Mouse (Mus musculus): ENCODE measurements at regions not wholly inside any gene's neighbourhood (a gene's known extent, or its start where the extent isn't known, plus 50 kb on each side); places are given as distances from the start of the nearest gene placed in this dataset.

GRCm38 (mm10) chr13:28524411-28524810, 267.1 kb downstream of the Gm11361 start:
- H3K27me3 ChIP-seq (ENCODE audit: insufficient read depth, low read length): no peaks in the 10 kb centered on the region
- no peak overlapping the region for H3K27ac ChIP-seq
- no peaks in the 10 kb centered on the region for H3K9me3 ChIP-seq (replicated peaks; ENCODE audit: low read length)
- 88% methylated on average over 3 of the region's 3 CpGs for WGBS
- H3K36me3 ChIP-seq (ENCODE audit: insufficient read depth, low read length): no peaks in the 10 kb centered on the region
- TF ChIP-seq CTCF (IDR thresholded peaks at IDR 0.05; ENCODE audit: low read depth): no peak
- H3K9ac ChIP-seq (ENCODE audit: low read depth, low read length): no peak overlapping the region
- H3K4me3 ChIP-seq (replicated peaks; ENCODE audit: low read depth, low read length): no peak overlapping the region
- no peak overlapping the region for H3K4me2 ChIP-seq (ENCODE audit: low read length)
- ATAC-seq (replicated peaks; ENCODE audit: low FRiP score, low read depth) (no peak), DNase-seq (ENCODE audit: low spot score) (no peak)
- H3K4me1 ChIP-seq (replicated peaks; ENCODE audit: insufficient read depth, low read length): peaks cover 5% of the 10 kb centered on the region; the same call in 1 of the 2 replicates

DNA sequence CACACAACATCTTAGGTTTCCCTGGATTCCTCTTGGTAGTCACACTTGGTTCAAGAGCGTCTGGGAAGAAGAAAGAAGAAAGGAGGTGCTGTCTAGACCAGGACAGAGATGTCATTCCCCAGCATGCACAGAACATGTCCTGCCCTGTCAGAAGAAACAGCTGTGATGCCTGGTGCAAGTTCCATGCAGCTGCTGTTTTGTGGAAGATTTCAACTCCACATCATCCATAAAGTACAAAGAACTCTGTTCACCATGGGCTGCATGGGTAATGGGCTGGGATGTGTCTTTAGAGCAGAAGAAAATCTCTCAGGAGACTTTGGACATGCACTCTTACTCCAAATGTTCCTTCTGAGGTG, 262.8 kb downstream of the Gm11361 start:
- ATAC-seq (replicated peaks; ENCODE audit: low FRiP score, low read depth) (no peak), DNase-seq (ENCODE audit: low spot score) (no peak)
- no peak overlapping the region for H3K27ac ChIP-seq
- no peak overlapping the region for H3K4me2 ChIP-seq (ENCODE audit: low read length)
- 79% methylated on average over 1 of the region's 1 CpGs for WGBS
- no peaks in the 10 kb centered on the region for H3K36me3 ChIP-seq (ENCODE audit: insufficient read depth, low read length)
- no peak overlapping the region for H3K9ac ChIP-seq (ENCODE audit: low read depth, low read length)
- no peaks in the 10 kb centered on the region for H3K27me3 ChIP-seq (ENCODE audit: insufficient read depth, low read length)
- no peak overlapping the region for H3K4me3 ChIP-seq (replicated peaks; ENCODE audit: low read depth, low read length)
- H3K4me1 ChIP-seq (replicated peaks; ENCODE audit: insufficient read depth, low read length): peaks cover 5% of the 10 kb centered on the region; the same call in 1 of the 2 replicates
- TF ChIP-seq CTCF (IDR thresholded peaks at IDR 0.05; ENCODE audit: low read depth): no peak
- no peaks in the 10 kb centered on the region for H3K9me3 ChIP-seq (replicated peaks; ENCODE audit: low read length)

DNA sequence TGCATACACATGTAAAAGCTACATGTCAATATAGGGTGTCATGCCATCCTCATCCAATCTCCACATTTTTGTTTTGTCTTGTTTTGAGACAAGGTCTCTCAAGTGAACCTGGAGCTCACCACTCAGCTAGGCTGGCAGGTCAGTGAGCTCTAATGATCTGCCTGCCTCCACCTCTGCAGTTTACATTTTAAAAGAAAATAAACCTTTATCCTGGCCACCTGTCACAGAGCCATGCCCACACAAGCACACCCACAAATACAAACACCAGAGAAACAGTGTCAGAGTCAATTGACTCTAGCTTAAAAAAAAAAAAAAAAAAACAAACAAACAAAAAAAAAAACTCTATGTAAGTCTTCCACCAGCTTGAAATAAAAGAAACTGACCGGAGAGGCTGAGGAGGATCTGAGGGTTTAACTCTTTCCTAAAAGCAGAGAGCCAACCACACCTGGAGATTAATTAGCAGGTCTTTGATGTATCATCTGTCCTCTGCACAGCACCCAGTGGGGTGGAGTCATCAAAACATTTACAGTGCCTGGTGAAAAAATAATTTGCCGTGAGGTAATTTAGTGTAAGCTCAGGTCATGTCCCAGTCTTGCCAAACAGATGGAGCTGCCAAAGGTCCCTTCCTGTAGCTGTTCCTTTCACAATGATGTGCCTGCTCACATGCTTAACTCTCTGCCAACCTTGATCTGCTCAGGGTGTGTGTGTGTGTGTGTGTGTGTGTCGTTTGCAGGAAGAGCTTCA, 262.2 kb downstream of the Gm11361 start:
- ATAC-seq (replicated peaks; ENCODE audit: low FRiP score, low read depth): no peak
- TF ChIP-seq CTCF (IDR thresholded peaks at IDR 0.05; ENCODE audit: low read depth): no peak
- WGBS: 24% methylated on average over 3 of the region's 3 CpGs
- no peak overlapping the region for H3K27ac ChIP-seq
- H3K9me3 ChIP-seq (replicated peaks; ENCODE audit: low read length): no peaks in the 10 kb centered on the region
- DNase-seq (ENCODE audit: low spot score): no peak
- H3K4me3 ChIP-seq (replicated peaks; ENCODE audit: low read depth, low read length): no peak overlapping the region
- H3K4me1 ChIP-seq (replicated peaks; ENCODE audit: insufficient read depth, low read length): peaks cover 5% of the 10 kb centered on the region; the same call in 1 of the 2 replicates
- no peak overlapping the region for H3K4me2 ChIP-seq (ENCODE audit: low read length)
- no peaks in the 10 kb centered on the region for H3K36me3 ChIP-seq (ENCODE audit: insufficient read depth, low read length)
- no peaks in the 10 kb centered on the region for H3K27me3 ChIP-seq (ENCODE audit: insufficient read depth, low read length)
- H3K9ac ChIP-seq (ENCODE audit: low read depth, low read length): no peak overlapping the region

DNA sequence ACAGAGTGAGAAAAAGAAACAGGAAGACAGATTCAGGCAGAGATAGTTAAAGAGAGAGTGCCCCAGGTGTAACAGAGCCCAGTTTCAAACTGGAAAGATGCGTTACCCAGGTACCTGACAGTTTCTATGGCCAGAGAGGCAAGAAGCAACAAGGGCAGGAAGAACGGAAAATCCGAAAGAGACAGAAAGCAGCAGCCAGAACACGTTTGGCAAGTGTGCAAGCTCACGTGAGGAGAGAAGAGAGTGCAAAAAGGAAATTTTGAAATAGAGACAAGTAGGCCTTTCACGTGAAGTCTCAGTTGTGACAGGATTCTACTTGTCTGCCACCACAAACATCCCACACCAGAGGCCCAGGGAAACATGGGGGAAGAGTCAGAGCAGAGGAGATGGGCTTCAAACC, 259.8 kb downstream of the Gm11361 start:
- WGBS: 83% methylated on average over 6 of the region's 6 CpGs

GRCm38 (mm10) chr13:28516636-28517035, 259.3 kb downstream of the Gm11361 start:
- no peak overlapping the region for H3K27ac ChIP-seq
- no peak for ATAC-seq (replicated peaks; ENCODE audit: low FRiP score, low read depth)
- no peak for DNase-seq (ENCODE audit: low spot score)
- no peaks in the 10 kb centered on the region for H3K9me3 ChIP-seq (replicated peaks; ENCODE audit: low read length)
- H3K9ac ChIP-seq (ENCODE audit: low read depth, low read length): no peak overlapping the region
- H3K4me2 ChIP-seq (ENCODE audit: low read length): no peak overlapping the region
- TF ChIP-seq CTCF (IDR thresholded peaks at IDR 0.05; ENCODE audit: low read depth): no peak
- H3K36me3 ChIP-seq (ENCODE audit: insufficient read depth, low read length): no peaks in the 10 kb centered on the region
- H3K4me1 ChIP-seq (replicated peaks; ENCODE audit: insufficient read depth, low read length): no peaks in the 10 kb centered on the region
- H3K27me3 ChIP-seq (ENCODE audit: insufficient read depth, low read length): no peaks in the 10 kb centered on the region
- H3K4me3 ChIP-seq (replicated peaks; ENCODE audit: low read depth, low read length): no peak overlapping the region
- WGBS: 50% methylated on average over 2 of the region's 2 CpGs

More for the DNA sequence above, 259.8 kb downstream of the Gm11361 start:
- Histone ChIP-seq H3K9ac (ENCODE audit: low read depth, low read length) (no peak overlapping the region), H3K4me2 (ENCODE audit: low read length) (no peak overlapping the region), H3K27me3 (ENCODE audit: insufficient read depth, low read length) (no peaks in the 10 kb centered on the region), H3K4me3 (replicated peaks; ENCODE audit: low read depth, low read length) (no peak overlapping the region), H3K36me3 (ENCODE audit: insufficient read depth, low read length) (no peaks in the 10 kb centered on the region), H3K4me1 (replicated peaks; ENCODE audit: insufficient read depth, low read length) (no peaks in the 10 kb centered on the region), H3K9me3 (replicated peaks; ENCODE audit: low read length) (no peaks in the 10 kb centered on the region), H3K27ac (no peak overlapping the region)
- no peak for TF ChIP-seq CTCF (IDR thresholded peaks at IDR 0.05; ENCODE audit: low read depth)
- ATAC-seq (replicated peaks; ENCODE audit: low FRiP score, low read depth) (no peak), DNase-seq (ENCODE audit: low spot score) (no peak)

- Histone ChIP-seq H3K27ac (no peak overlapping the region), H3K4me3 (replicated peaks; ENCODE audit: low read depth, low read length) (no peak overlapping the region), H3K9me3 (replicated peaks; ENCODE audit: low read length) (no peaks in the 10 kb centered on the region), H3K36me3 (ENCODE audit: insufficient read depth, low read length) (no peaks in the 10 kb centered on the region), H3K9ac (ENCODE audit: low read depth, low read length) (no peak overlapping the region), H3K4me2 (ENCODE audit: low read length) (no peak overlapping the region), H3K4me1 (replicated peaks; ENCODE audit: insufficient read depth, low read length) (no peaks in the 10 kb centered on the region), H3K27me3 (ENCODE audit: insufficient read depth, low read length) (no peaks in the 10 kb centered on the region)
- no peak for ATAC-seq (replicated peaks; ENCODE audit: low FRiP score, low read depth)
- TF ChIP-seq CTCF (IDR thresholded peaks at IDR 0.05; ENCODE audit: low read depth): peak; percentile 37; the same call in 1 of the 2 replicates
- no peak for DNase-seq (ENCODE audit: low spot score)
Measured at GRCm38 (mm10) chr13:28514245-28514644, 256.9 kb downstream of the Gm11361 start.

GRCm38 (mm10) chr13:28513336-28513735, 256.0 kb downstream of the Gm11361 start:
- Histone ChIP-seq H3K36me3 (ENCODE audit: insufficient read depth, low read length) (no peaks in the 10 kb centered on the region), H3K4me3 (replicated peaks; ENCODE audit: low read depth, low read length) (no peak overlapping the region), H3K27ac (no peak overlapping the region), H3K9ac (ENCODE audit: low read depth, low read length) (no peak overlapping the region), H3K27me3 (ENCODE audit: insufficient read depth, low read length) (no peaks in the 10 kb centered on the region), H3K4me2 (ENCODE audit: low read length) (no peak overlapping the region), H3K4me1 (replicated peaks; ENCODE audit: insufficient read depth, low read length) (no peaks in the 10 kb centered on the region), H3K9me3 (replicated peaks; ENCODE audit: low read length) (no peaks in the 10 kb centered on the region)
- ATAC-seq (replicated peaks; ENCODE audit: low FRiP score, low read depth) (no peak), DNase-seq (ENCODE audit: low spot score) (no peak)
- TF ChIP-seq CTCF (IDR thresholded peaks at IDR 0.05; ENCODE audit: low read depth): no peak
- WGBS: 90% methylated on average over 7 of the region's 7 CpGs
